Mouse (Mus musculus) cerebellum, adult 8-10 months (tissue): ENCODE measurements around the gene Coasy.

Experiments used
- DNase-seq: peaks from one replicate; pipeline ENCODE4 v3.0.0; 2022

Coasy gene

DNA sequence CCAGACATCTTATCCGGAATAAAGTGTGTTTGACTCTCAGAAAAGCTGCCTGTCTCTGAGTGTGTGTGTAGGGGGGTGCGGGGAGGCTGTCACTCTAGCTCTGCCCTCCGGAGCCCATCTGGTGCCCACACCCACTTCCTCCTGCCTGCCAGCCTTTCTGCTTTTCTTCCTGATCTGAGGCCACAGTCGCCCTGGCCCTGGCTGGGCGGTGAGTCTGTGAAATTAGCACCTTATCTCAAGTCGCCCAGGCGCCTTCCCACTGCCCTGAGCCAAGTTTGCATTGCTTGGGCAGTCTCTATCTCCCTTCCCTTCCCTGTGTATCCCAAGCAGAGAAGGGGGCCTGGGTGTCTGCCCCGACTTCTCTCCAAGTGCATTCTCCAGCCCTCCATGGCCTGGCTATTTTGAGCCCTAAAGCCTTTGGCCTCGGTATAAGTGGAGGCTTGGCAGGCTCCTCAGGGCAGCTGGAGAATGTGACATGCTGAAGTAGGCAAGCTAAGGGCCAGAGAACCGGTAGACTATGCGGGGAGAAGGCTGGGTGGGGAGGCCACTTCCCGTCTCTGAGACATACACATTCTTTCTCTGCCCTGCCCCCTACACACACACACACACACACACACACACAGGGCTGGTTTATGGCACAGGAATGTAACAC lies 18.6 kb upstream of the Coasy start:
- peak; percentile 63 for DNase-seq

DNA sequence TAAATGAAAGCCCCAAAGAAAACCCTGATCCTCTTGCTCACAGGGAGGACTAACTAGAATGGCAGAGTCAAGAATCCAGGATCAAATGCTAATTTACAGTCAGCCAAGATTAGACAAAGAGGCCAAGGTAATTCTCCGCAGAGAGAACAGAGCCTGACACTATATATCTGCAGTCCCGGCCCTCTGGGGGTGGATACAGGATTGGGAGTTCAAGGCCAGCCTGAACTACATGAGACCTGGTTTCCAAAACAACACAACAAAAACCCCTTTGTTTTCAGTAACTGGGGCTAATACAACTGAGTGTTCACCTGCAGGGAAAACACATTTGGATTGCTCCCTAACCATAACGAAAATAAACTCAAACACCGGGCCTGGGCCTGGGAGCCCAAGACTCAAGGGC lies 17.9 kb upstream of the Coasy start:
- no peak for DNase-seq

DNA sequence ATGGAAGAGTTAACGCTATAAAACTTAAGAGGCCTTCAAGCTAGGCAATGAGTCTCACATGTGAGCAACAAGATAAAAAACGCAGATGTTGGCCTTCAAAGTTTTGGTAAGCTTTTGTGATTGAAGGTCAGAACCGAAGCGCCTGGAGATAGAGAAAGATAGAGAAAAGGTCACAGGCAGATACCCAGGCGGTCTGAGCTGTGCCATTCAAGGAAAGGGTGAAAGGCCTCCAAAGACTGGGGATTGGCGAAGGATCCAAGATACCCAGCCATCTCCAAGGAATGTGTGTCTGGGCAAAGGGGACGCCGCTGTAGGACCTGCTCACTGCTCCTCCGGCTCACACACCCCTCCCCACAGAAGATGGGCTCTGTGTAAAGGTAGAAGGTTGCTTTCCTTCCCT lies 17.4 kb upstream of the Coasy start:
- no peak for DNase-seq

DNA sequence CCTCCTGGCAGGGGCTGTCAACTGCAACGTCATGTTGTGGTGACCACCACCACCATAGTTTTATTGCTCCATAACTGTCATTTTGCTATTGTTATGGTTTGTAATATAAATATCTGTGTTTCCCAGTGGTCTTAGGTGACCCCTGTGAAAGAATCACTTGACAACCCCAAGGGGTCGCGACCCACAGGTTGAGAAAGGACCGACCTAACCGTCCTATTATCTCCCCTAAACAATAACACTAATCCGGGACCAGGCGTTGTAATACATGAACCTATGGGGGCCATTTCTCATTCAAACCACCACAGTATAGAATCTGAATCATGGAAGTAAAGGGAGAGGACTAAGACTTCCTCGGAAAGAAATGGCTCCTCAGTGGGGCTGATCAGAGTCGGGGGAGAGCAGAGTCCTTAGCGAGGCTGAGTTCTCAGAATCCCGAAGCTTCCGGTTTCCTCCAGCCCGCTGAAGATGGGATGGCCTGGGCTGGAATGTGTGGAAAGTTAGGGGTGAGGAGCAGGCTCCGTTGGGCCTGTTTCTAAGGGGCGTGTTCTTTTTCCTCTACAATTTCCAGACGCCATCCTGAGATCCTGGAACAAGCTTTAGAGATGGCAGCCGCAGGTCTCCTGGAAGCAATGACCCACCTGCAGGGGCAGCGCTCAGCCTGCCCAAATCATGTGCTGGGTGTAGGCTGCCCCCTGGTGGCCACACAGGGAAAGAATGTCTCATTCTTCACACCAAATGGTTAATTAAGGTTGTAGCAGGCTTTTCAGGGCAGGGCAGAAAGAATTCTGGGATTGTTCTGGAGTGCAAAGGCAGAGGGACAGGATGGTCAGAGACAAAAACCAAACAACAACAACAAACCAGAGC lies 15.6 kb upstream of the Coasy start:
- peak; percentile 88 for DNase-seq

DNA sequence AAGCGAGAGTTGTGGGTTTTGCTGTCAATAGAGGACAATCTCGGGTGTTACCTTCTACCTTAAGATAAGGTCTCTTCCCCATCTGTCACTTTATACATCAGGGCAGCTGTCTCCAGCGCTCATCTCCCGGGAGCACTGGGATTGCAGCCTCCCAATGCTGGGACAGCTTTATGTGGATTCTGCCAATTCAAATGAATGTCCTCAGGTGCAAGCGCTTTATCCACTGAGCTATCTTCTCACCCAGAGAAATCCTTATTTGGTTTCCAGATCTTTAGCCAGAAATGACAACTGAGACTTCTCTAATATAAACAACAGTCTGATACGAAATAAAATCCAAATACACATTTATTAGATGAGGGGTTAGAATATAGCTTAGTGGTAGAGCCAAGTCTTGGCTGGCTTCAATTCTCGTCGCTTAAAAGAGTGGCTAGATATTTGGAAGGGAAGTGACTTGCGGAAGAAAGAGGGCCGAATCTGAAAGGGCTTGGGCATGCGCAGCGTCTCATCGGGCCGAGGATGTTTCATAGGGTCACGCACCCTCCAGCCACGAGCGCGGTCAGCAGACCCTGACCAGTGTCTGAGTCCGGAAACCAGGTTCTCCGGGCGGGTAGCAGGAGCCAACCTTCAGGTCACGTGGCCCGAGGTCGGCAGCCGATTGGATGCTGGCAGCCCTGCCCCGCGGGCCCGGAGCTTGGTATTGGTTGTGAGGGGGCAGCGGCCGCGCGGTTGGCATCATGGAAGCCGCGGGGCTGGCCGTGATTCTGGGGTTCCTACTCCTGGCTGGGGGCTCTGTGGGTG lies 12.8 kb upstream of the Coasy start, which contains the start of gene Naglu:
TSS of gene Naglu (plus strand) at position 622 of the 798 bp plus-strand sequence.
- peak; percentile 95 for DNase-seq

DNA sequence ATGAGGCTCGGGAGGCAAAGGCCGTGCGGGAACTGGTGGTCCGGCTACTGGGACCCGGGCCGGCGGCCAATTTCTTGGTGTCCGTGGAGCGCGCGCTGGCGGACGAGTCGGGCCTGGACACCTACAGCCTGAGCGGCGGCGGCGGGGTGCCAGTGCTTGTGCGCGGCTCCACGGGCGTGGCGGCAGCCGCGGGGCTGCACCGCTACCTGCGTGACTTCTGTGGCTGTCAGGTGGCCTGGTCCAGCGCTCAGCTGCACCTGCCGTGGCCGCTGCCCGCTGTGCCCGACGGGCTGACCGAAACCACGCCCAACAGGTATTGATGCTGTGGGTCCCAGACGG lies 12.2 kb upstream of the Coasy start:
- no peak for DNase-seq

DNA sequence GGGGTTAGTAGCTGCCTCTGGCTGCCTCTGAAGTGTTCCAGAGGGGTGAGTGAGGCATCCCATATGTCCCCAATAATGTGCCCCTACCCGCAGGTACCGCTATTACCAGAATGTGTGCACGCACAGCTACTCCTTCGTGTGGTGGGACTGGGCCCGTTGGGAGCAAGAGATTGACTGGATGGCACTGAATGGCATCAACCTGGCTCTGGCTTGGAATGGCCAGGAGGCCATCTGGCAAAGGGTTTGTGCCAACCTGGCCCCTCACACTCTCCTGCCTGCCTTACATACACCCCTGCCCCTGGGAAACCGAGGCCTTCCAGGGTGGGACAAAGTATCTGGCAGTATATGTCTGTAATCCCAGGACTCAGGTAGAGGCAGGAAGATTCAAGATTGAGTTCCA lies 11.4 kb upstream of the Coasy start:
- no peak for DNase-seq

DNA sequence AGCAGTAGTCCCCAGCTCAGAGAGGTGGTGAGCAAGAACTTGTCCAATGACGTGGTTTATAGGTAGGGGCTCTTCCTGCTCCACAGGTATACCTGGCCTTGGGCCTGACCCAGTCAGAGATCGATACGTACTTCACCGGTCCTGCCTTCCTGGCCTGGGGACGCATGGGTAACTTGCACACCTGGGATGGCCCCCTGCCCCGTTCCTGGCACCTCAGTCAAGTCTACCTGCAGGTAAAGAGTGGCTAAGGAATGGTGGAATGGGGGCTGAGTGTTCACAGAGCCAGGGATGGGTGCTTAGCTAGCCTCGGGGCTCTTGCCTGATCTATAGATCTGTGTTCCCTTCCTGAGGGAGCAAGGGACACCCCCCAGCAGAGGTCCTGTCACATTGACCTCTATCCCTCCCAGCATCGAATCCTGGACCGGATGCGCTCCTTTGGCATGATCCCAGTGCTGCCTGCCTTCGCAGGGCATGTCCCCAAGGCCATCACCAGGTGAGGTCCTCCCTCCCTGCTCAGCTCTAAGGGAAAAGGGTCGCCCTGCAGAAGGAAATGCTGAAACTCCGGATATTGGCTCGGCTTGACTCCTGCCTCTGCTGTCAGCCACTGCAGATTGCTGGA lies 10.4 kb upstream of the Coasy start:
- DNase-seq = no peak

DNA sequence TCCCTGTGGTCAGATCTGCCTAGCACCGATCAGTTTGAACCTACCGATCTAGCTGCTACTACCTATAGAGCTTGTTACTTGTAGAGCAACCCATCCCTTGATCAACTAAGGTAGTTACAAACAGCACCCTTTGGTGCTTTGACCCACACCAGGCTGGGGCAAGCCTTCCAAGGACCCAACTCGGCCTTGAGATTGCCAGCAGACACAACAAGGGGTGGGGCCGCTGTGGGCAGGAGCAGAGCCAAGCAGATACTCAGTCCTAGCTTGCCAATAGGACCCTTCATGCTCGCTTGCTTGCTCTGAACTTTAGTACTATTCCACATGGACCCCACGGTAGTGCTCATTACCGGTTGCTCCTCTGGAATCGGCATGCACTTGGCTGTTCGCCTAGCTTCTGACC lies 4.2 kb upstream of the Coasy start, which contains the start of gene Hsd17b1:
TSS of gene Hsd17b1 (plus strand) at position 291 of the 400 bp plus-strand sequence.
- DNase-seq = no peak

DNA sequence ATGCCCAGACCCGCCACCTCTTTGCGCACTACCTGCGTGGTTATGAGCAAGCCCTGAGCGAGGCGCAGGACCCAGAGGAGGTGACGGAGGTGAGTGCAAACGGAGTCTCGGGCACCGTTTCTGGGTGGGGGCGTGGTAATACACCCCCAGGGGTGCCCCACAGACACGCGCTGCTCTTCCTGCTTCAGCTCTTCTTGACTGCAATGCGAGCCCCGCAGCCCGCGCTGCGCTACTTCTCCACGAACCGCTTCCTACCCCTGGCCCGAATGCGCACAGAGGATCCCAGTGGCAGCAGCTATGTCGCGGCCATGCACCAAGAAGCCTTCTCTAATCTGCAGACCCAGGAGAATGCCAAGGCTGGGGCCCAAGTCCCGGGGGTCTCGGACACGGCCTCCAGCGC lies 2.6 kb upstream of the Coasy start:
- DNase-seq = no peak

DNA sequence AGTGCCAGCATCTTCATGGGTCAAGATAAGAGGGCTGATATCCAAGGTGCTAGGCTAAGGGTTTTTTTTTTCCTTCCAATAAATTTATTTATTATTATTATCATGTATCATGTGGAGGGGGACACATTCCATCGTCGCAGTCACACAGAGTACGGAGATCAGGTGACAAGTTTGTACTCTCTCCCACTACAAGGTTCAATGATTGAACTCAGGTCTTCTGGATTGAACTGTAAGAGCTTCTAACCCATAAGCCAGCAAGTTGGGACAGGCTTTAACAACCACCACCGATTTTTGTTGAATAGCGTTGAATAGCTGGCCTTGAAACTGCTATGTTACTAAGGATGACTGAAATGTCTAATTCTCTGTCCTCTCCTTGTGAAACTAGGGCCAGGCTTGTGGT lies 1.9 kb upstream of the Coasy start:
- no peak for DNase-seq

DNA sequence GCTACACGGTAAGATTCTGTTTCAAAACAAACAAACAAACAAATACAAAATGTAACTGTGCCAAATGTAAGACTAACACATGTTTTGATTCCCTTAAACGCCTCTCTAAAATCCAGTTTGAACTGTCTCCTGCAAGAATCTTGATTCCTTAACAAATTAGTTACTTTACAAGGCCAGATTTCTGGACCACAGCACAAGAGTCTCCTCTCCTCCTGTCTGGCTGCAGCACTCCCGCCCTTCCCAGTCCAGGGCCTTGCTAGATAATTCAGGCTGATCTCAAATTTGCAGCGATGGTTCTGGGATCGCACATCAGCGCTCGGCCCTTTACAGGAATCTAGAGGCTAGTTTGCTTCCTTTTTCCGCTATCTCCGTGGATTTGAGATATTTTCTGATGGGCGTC lies 706 bp upstream of the Coasy start:
- no peak for DNase-seq

DNA sequence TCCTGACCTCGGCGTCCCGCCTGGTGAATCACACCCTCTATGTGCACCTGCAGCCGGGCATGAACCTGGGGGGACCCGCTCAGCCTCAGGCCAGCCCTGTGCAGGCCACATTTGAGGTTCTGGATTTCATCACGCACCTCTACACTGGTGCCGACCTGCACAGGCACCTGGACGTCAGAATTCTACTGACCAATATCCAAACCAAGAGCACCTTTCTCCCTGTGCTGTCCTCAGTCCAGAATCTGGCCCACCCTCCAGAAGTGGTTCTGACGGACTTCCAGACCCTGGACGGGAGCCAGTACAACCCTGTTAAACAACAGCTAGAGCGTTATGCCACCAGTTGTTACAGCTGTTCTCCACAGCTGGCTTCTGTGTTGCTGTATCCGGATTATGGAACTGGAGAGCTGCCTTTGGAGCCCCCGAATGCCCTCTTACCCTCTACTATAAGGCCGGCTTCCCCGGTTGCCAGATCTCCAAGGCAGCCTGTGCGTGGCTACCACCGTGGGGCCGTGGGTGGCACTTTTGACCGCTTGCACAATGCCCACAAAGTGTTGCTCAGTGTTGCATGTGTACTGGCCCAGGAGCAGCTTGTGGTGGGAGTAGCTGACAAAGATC lies 825 bp downstream of the Coasy start:
- peak; percentile 59 for DNase-seq

DNA sequence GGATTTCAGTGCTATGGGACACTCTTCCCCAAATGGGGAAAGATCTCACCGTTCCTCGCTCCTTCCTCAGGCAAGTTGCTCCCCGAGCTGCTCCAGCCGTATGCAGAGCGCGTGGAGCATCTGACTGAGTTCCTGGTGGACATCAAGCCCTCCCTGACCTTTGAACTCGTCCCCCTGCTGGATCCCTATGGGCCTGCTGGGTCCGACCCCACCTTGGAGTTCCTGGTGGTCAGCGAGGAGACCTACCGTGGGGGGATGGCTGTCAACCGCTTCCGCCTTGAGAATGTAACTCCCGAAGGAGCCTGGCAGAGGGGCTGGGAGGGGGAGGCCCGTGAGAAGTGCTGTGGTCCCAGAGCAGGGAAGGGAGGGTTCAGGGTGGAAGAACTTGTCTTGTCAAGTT lies 1.9 kb downstream of the Coasy start:
- peak; percentile 29 for DNase-seq

DNA sequence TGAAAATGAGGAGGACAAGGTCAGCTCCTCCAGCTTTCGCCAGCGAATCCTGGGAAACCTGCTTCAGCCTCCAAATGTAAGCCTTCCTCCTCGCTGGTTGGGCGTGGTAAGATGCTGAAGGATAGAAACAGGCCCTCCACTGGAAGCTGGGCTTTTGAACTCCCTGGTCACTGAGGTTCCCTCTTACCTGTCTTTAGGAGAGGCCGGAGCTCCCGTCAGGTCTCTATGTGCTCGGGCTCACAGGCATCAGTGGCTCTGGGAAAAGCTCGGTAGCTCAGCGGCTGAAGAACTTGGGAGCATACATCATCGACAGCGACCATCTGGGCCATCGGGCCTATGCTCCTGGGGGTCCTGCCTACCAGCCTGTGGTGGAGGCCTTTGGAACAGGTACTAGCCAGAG lies 2.4 kb downstream of the Coasy start:
- peak; percentile 23 for DNase-seq

DNA sequence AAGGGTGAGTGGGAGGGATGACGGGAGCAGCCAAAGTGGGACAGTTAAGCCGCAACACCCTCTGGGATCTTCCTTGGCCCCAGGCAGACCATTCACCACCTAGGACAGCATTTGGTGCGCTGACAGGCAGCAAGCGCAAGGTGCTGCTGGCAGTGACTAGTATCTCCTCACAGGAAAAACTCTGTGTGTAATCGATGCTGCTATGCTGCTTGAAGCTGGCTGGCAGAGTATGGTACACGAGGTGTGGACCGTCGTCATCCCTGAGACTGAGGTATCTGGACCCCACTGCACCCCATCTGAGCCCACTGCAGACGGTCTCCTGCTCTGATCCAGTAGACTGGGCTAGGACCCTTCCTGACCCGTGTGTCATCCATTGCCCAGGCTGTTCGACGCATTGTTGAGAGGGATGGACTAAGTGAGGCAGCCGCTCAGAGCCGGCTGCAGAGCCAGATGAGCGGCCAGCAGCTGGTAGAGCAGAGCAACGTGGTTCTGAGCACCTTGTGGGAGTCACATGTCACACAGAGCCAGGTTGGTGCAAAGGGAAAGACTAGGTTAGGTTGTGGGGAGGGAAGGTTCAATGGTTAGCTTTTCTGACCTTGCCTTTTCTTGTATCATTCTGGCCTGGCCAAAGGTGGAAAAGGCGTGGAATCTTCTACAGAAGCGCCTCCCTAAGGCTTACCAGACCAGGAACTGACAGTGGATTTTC lies 3.4 kb downstream of the Coasy start:
- DNase-seq = peak; percentile 21

DNA sequence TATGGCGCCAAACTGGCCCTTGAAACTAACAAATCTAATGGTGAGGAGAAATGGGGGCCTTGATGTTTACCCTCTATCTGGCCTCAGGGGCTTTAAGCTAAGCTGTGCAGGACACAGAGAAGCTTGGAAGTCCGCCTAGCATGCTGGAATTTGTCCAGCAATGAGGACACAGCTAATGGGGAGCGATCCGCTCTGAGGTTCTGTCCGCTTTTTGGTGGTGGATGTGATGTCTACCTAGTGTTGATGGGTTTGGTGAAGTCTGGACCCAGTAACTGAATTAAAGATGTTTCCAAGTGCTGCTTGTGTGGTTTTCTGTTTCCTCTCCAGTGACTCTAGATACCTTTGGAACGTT lies 3.9 kb downstream of the Coasy start:
- peak; percentile 47 for DNase-seq

DNA sequence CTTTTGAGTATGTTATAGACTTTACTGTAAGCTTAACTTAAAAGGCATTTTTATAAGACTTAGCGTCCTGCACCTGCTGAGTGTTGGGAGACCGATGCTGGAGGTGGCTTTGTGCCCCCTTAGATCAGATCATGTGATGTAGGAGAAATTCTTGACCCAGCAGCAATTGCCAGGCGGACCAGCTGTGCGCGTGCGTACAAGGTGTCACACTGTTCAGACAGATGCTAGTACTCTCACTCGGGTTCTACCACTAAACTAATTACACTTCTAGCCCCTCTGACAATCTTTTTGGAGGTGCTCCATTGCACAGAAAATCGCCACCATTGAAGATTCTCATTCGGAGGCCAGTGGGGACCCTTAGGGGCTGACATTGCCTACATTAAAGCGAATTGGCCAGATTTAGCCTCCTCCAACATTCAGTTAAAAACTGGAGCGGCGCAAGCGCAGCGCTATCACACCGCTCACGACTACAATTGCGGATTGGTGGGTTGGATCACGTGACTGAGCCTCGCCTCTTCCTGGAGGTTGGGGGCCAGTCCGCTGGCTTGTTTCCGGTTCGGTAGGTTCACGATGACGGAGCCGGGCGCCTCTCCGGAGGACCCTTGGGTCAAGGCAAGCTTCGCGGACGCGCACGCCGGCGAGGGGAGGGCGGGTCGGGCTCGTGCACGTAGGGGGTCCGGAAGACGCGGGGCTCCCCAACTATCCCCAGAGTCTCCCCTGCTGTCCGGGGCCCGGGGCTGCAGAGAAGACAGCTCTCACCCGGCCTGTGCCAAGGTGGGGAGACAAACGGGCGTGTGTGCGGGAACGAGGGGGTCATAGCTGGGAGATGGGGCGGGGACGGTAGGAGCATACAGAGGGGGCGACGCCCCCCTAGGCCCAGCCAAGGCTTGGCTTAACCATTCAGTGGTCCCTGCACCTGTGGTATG lies 4.7 kb downstream of the Coasy start, which contains the start of gene Mlx:
TSS of gene Mlx (plus strand) at position 522 of the 926 bp plus-strand sequence.
- DNase-seq = peak; percentile 88

DNA sequence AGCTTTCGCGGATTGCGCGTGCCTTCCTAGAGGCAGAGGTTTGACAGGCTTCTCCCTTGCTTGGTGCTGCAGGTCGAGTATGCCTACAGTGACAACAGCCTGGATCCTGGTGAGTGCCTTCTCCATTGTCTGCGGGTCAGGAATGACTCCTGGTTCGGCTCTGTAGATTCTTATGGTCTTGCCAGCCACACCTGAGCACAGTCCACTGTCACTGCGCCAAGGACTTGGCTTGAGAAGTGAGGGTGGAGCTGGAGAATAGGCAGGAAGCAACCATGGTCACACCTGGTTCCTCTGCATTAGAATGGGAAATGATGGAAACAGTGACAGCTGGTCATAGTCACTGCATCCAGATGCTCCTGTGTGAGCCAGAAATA lies 5.3 kb downstream of the Coasy start:
- no peak for DNase-seq

DNA sequence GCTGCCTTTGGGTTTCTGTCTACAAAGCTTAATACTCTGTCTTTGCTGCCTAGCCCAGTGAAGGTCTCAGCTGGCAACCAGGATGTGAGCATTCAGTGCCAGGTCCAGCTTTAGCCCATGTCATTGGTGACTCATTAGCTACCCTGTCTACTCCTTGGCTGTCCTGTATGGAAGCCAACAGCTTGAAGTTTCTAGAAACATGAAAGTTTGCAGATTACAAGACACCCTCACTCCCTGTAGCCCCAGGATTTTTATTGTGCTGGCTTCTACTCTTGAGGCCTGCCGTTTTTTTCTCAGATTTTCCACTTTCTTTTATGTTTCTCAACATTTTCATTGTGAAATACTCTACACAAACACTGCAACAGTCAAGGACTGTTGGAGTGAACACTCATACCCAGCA lies 7.6 kb downstream of the Coasy start:
- DNase-seq = no peak

DNA sequence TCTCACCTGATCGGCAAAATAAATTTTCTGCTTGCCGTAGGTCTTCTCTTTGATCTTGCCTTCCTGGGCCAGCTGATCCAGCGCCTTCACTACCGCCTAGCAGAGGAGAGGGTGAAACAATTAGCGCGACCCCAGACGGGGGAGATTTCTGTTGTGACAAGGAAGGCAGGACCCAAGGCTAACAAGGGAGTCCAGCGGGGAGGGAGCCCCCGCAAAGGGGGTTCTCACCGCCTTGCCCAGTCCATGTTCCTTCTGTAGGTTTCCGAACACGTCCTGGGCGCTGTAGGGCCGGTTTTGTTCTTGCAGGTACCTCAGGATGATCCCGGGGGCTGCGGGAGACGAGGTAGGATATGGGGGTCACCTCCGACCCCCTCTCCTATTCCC lies 12.6 kb downstream of the Coasy start:
- DNase-seq = no peak
